Mouse (Mus musculus) hindbrain, embryonic 12.5 days (tissue): ENCODE measurements around the gene Nolc1. TPM values are rescaled to one million over a fixed set of nuclear protein-coding genes. Genes with fewer than 3 reads are reported as not detected.
"Not testable (repeated sequence)": the region's sequence is repeated elsewhere in the genome, so short reads cannot be mapped to it uniquely, and the experiment has no call there.

Experiments used
- ATAC-seq: fragments of 200-750 bp; cut with Nextera tagmentation; 2 replicates; pipeline ENCODE4 v1.8.0; 2017; ENCODE audit warnings: moderate TSS enrichment; ENCODE audit not compliant: low FRiP score
- H3K27ac ChIP-seq: fragments of 300-500 bp; sonication (generic); 2 replicates; pipeline ENCODE4 v1.5.1; 2016; ENCODE audit warnings: mild to moderate bottlenecking
- H3K27me3 ChIP-seq: fragments of 300-500 bp; sonication (generic); 2 replicates; pipeline ENCODE4 v1.6.1; 2016; ENCODE audit warnings: mild to moderate bottlenecking
- H3K36me3 ChIP-seq: fragments of 300-500 bp; sonication (generic); 2 replicates; pipeline ENCODE4 v1.6.1; 2016; ENCODE audit warnings: mild to moderate bottlenecking
- H3K4me1 ChIP-seq: fragments of 300-500 bp; sonication (generic); 2 replicates; pipeline ENCODE4 v1.6.1; 2016
- H3K4me2 ChIP-seq: fragments of 300-500 bp; sonication (generic); replicated peaks from 2 replicates; pipeline ENCODE4 v1.6.1; 2016; ENCODE audit warnings: mild to moderate bottlenecking
- H3K4me3 ChIP-seq: fragments of 300-500 bp; sonication (generic); 2 replicates; pipeline ENCODE4 v1.5.1; 2016; ENCODE audit warnings: mild to moderate bottlenecking
- H3K9ac ChIP-seq: fragments of 300-500 bp; sonication (generic); 2 replicates; pipeline ENCODE4 v1.6.1; 2016; ENCODE audit warnings: mild to moderate bottlenecking, moderate library complexity
- H3K9me3 ChIP-seq: fragments of 300-500 bp; sonication (generic); replicated peaks from 2 replicates; pipeline ENCODE4 v1.6.1; 2016; ENCODE audit warnings: mild to moderate bottlenecking
- WGBS: fragments of 180-500 bp; shearing (Covaris S2); methylation state at CpG from one replicate; pipeline ENCODE4 v1.1.7; 2016; 5-methylcytosine and 5-hydroxymethylcytosine counted together
- polyA plus RNA-seq: library from polyadenylated mRNA; unstranded; fragments of >200 nt; fragmentation: Nextera tagmentation; extraction: Ambion mirVana; gene quantifications from 2 replicates; pipeline ENCODE4 v1.2.1, GENCODE M21; 2016

The Nolc1 gene
- polyA plus RNA-seq, 1 experiment from 2014 or later = 84.9 TPM

- 71% methylated on average over 2 of the region's 2 CpGs for WGBS
- H3K4me1 ChIP-seq = no peaks in the 10 kb centered on the region
Measured at GRCm38 (mm10) chr19:46110214-46110613, 34.6 kb downstream of the Nolc1 start.

GRCm38 (mm10) chr19:46110781-46111180, 35.1 kb downstream of the Nolc1 start:
- WGBS = 87% methylated on average over 5 of the region's 5 CpGs
- no peaks in the 10 kb centered on the region for H3K27me3 ChIP-seq

More at GRCm38 (mm10) chr19:46110214-46110613, 34.6 kb downstream of the Nolc1 start:
- Histone ChIP-seq H3K9me3 (no peaks in the 10 kb centered on the region), H3K27me3 (no peaks in the 10 kb centered on the region), H3K9ac (no peak overlapping the region), H3K4me3 (no peak overlapping the region), H3K27ac (no peak overlapping the region), H3K4me2 (no peak overlapping the region), H3K36me3 (no peaks in the 10 kb centered on the region)
- no peak for ATAC-seq

GRCm38 (mm10) chr19:46114617-46115016, 39.0 kb downstream of the Nolc1 start:
- WGBS = 63% methylated on average over 4 of the region's 4 CpGs
- Histone ChIP-seq H3K9ac (no peak overlapping the region), H3K36me3 (no peaks in the 10 kb centered on the region), H3K4me1 (no peaks in the 10 kb centered on the region), H3K9me3 (no peaks in the 10 kb centered on the region), H3K4me3 (no peak overlapping the region), H3K27ac (no peak overlapping the region), H3K4me2 (no peak overlapping the region), H3K27me3 (no peaks in the 10 kb centered on the region)
- ATAC-seq = no peak

More at GRCm38 (mm10) chr19:46110781-46111180, 35.1 kb downstream of the Nolc1 start:
- H3K27ac ChIP-seq = no peak overlapping the region
- no peaks in the 10 kb centered on the region for H3K9me3 ChIP-seq
- no peak overlapping the region for H3K9ac ChIP-seq
- H3K4me1 ChIP-seq = no peaks in the 10 kb centered on the region
- H3K4me2 ChIP-seq = no peak overlapping the region
- no peak for ATAC-seq
- no peak overlapping the region for H3K4me3 ChIP-seq
- H3K36me3 ChIP-seq = no peaks in the 10 kb centered on the region

GRCm38 (mm10) chr19:46119458-46119857, 43.8 kb downstream of the Nolc1 start:
- WGBS = 89% methylated on average over 3 of the region's 3 CpGs
- Histone ChIP-seq H3K9ac (no peak overlapping the region), H3K4me1 (no peaks in the 10 kb centered on the region), H3K27ac (no peak overlapping the region), H3K27me3 (no peaks in the 10 kb centered on the region), H3K36me3 (no peaks in the 10 kb centered on the region), H3K9me3 (no peaks in the 10 kb centered on the region), H3K4me2 (no peak overlapping the region), H3K4me3 (no peak overlapping the region)
- ATAC-seq = no peak

GRCm38 (mm10) chr19:46120872-46121271, 45.2 kb downstream of the Nolc1 start:
- ATAC-seq = no peak
- Histone ChIP-seq H3K4me3 (no peak overlapping the region), H3K4me2 (no peak overlapping the region), H3K27ac (no peak overlapping the region), H3K27me3 (no peaks in the 10 kb centered on the region), H3K9ac (no peak overlapping the region), H3K36me3 (no peaks in the 10 kb centered on the region), H3K4me1 (no peaks in the 10 kb centered on the region), H3K9me3 (no peaks in the 10 kb centered on the region)
- WGBS = 77% methylated on average over 6 of the region's 6 CpGs

GRCm38 (mm10) chr19:46123876-46124275, 48.2 kb downstream of the Nolc1 start:
- Histone ChIP-seq H3K4me3 (no peak overlapping the region), H3K4me1 (no peaks in the 10 kb centered on the region), H3K9me3 (no peaks in the 10 kb centered on the region), H3K27ac (no peak overlapping the region), H3K36me3 (no peaks in the 10 kb centered on the region), H3K4me2 (no peak overlapping the region), H3K27me3 (peaks cover 4% of the 10 kb centered on the region), H3K9ac (no peak overlapping the region)
- 83% methylated on average over 3 of the region's 3 CpGs for WGBS
- no peak for ATAC-seq

- Histone ChIP-seq H3K9ac (no peak overlapping the region), H3K27me3 (peaks cover 4% of the 10 kb centered on the region), H3K4me3 (no peak overlapping the region), H3K9me3 (no peaks in the 10 kb centered on the region), H3K27ac (no peak overlapping the region), H3K4me1 (no peaks in the 10 kb centered on the region), H3K36me3 (no peaks in the 10 kb centered on the region), H3K4me2 (no peak overlapping the region)
- ATAC-seq = no peak
Measured at GRCm38 (mm10) chr19:46124651-46125050, 49.0 kb downstream of the Nolc1 start.

- no peak overlapping the region for H3K4me3 ChIP-seq
- H3K9ac ChIP-seq = no peak overlapping the region
- no peak overlapping the region for H3K27ac ChIP-seq
- no peak overlapping the region for H3K4me2 ChIP-seq
- no peaks in the 10 kb centered on the region for H3K4me1 ChIP-seq
- peaks cover 18% of the 10 kb centered on the region for H3K27me3 ChIP-seq
- 79% methylated on average over 4 of the region's 4 CpGs for WGBS
- no peaks in the 10 kb centered on the region for H3K36me3 ChIP-seq
- no peaks in the 10 kb centered on the region for H3K9me3 ChIP-seq
- no peak for ATAC-seq
Measured at GRCm38 (mm10) chr19:46126301-46126700, 50.6 kb downstream of the Nolc1 start.

- H3K9me3 ChIP-seq, H3K9ac ChIP-seq, ATAC-seq, H3K4me1 ChIP-seq, H3K36me3 ChIP-seq, H3K27ac ChIP-seq, H3K4me3 ChIP-seq, H3K4me2 ChIP-seq: not testable (repeated sequence)
- H3K27me3 ChIP-seq = peaks cover 52% of the 10 kb centered on the region
- whole genome bisulfite sequencing = 70% methylated on average over 6 of the region's 6 CpGs
Measured at GRCm38 (mm10) chr19:46129737-46130136, 54.1 kb downstream of the Nolc1 start.

GRCm38 (mm10) chr19:46131283-46131682, 55.6 kb downstream of the Nolc1 start:
- 11% methylated on average over 6 of the region's 8 CpGs for WGBS
- peaks cover 16% of the 10 kb centered on the region for H3K4me1 ChIP-seq
- H3K4me2 ChIP-seq = peak overlapping the region; percentile 33
- H3K9me3 ChIP-seq = no peaks in the 10 kb centered on the region
- no peaks in the 10 kb centered on the region for H3K36me3 ChIP-seq
- peaks cover 64% of the 10 kb centered on the region for H3K27me3 ChIP-seq
- H3K9ac ChIP-seq = no peak overlapping the region
- ATAC-seq = no peak
- H3K27ac ChIP-seq = no peak overlapping the region
- H3K4me3 ChIP-seq = 0 out of 2 replicates have a peak overlapping the region, but pooled peaks have one; percentile 16

GRCm38 (mm10) chr19:46131694-46132525, 56.2 kb downstream of the Nolc1 start, which contains the start of gene Elovl3:
Gene Elovl3, plus strand, starts transcription at chr19:46131897.
- no peak within 1 kb of the TSS for H3K9ac ChIP-seq
- H3K4me3 ChIP-seq = peak within 1 kb of the TSS; percentile 16; the same call in 1 of the 2 replicates
- H3K27ac ChIP-seq = no peak within 1 kb of the TSS
- no peaks in the 10 kb centered on the region for H3K9me3 ChIP-seq
- H3K4me1 ChIP-seq = peaks cover 22% of the 10 kb centered on the region
- peak within 1 kb of the TSS; percentile 33 for H3K4me2 ChIP-seq
- 3% methylated on average over 31 of the region's 31 CpGs for WGBS
- no peak for ATAC-seq
- H3K27me3 ChIP-seq = peaks cover 68% of the 10 kb centered on the region
- no peaks in the 10 kb centered on the region for H3K36me3 ChIP-seq

- Histone ChIP-seq H3K9ac (no peak overlapping the region), H3K4me1 (peaks cover 26% of the 10 kb centered on the region), H3K27ac (no peak overlapping the region), H3K4me3 (no peak overlapping the region), H3K27me3 (peaks cover 75% of the 10 kb centered on the region), H3K36me3 (no peaks in the 10 kb centered on the region), H3K4me2 (no peak overlapping the region; the same call in 1 of the 2 replicates), H3K9me3 (no peaks in the 10 kb centered on the region)
- 44% methylated on average over 6 of the region's 6 CpGs for WGBS
- ATAC-seq = no peak
Measured at GRCm38 (mm10) chr19:46132577-46132976, 56.9 kb downstream of the Nolc1 start.
